Mouse (Mus musculus): ENCODE measurements at regions not wholly inside any gene's neighbourhood (a gene's known extent, or its start where the extent isn't known, plus 50 kb on each side); places are given as distances from the start of the nearest gene placed in this dataset.

DNA sequence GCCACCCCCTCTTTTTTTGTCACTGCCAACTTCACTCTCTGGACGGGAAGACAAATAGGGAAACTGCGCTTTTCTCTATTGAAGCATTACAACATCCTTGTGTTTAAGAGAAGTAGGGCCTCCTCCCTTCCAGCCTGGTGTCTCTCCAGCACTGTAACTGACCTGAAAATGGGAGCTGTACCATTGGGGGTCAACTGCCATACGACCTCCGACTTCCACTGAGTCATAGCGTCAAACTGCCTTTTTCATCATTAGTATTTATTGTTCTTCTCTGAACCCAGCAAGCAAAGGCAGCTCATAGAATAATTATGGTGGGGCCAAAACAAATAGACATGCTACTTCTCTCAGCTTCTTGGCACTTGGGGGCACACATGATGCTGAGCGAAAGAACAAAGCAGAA lies 301.2 kb upstream of the Jag1 start:
- Histone ChIP-seq H3K9me3 (no peaks in the 10 kb centered on the region), H3K4me2 (no peak overlapping the region), H3K36me3 (no peaks in the 10 kb centered on the region), H3K4me3 (no peak overlapping the region), H3K27me3 (no peaks in the 10 kb centered on the region), H3K27ac (no peak overlapping the region), H3K9ac (no peak overlapping the region), H3K4me1 (replicated peaks) (no peaks in the 10 kb centered on the region)
- WGBS, result 73% methylated on average over 6 of the region's 6 CpGs
- no peak for ATAC-seq (ENCODE audit: low FRiP score)

DNA sequence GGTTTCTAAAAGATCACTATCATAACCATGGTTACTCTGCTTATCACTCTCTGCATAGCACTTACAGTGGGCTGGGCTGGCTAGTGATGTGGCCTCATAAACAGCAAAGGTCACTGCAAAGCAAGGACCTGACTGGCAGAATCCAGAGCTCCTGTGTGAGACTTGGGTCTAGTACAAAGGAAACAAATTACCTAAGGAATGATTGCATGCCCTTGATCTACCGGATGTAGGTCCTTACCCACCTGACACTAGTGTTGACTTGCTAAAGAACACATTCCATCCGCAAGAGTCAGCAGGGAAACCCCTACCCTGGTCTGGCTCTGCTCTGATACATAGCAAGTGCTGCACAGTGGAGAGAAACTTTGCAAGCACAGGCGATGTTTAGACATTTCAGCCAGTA lies 297.0 kb upstream of the Jag1 start:
- no peak for ATAC-seq (ENCODE audit: low FRiP score)
- no peaks in the 10 kb centered on the region for H3K27me3 ChIP-seq
- no peaks in the 10 kb centered on the region for H3K36me3 ChIP-seq
- H3K27ac ChIP-seq, result no peak overlapping the region
- H3K9me3 ChIP-seq, result no peaks in the 10 kb centered on the region
- H3K4me1 ChIP-seq (replicated peaks), result no peaks in the 10 kb centered on the region
- H3K4me2 ChIP-seq, result no peak overlapping the region
- no peak overlapping the region for H3K9ac ChIP-seq
- no peak overlapping the region for H3K4me3 ChIP-seq
- WGBS, result 85% methylated on average over 3 of the region's 3 CpGs

DNA sequence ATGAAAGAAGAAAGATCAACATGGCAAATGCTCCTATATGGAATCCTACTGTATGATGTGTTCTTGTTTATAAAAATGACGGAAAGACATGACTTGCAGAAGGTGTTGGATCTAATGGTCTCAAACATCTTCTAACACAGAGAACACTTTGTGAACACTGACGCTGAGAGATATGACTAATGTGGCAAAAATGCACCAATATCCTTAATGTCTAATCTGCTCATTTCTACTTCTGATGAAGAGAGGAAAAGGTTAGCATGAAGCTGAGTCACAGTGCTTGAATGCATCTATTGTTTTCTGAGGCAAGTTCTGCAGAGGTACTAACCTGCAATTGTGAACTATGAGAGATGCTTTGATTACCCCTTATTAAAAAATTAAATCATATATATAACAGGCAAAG lies 293.2 kb upstream of the Jag1 start:
- H3K36me3 ChIP-seq, result no peaks in the 10 kb centered on the region
- H3K27ac ChIP-seq, result no peak overlapping the region
- H3K4me2 ChIP-seq, result no peak overlapping the region
- WGBS, result 96% methylated on average over 2 of the region's 2 CpGs
- no peaks in the 10 kb centered on the region for H3K27me3 ChIP-seq
- no peaks in the 10 kb centered on the region for H3K9me3 ChIP-seq
- H3K9ac ChIP-seq, result no peak overlapping the region
- H3K4me1 ChIP-seq (replicated peaks), result no peaks in the 10 kb centered on the region
- no peak for ATAC-seq (ENCODE audit: low FRiP score)
- no peak overlapping the region for H3K4me3 ChIP-seq

DNA sequence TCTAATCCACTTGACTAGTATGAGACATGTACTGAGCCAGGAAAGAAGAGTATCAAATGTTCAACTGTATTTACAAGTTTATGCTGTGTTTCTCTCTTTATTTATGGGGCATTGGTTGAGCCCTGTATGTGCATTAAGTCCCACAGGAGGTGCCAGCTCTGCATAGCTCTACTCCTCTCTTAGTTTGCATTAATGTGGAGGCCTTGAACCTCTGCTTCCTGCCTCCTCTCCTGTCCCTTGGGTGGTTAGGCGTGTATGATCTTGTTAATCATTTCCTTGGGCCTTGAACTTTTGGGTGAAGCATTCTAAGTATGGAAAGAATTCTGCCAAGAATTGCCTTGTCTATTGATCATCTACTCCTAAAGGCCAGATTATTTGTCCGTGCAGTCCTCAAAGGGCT lies 291.9 kb upstream of the Jag1 start:
- Histone ChIP-seq H3K36me3 (no peaks in the 10 kb centered on the region), H3K9me3 (no peaks in the 10 kb centered on the region), H3K27ac (no peak overlapping the region), H3K27me3 (no peaks in the 10 kb centered on the region), H3K4me3 (no peak overlapping the region), H3K9ac (no peak overlapping the region), H3K4me1 (replicated peaks) (no peaks in the 10 kb centered on the region), H3K4me2 (no peak overlapping the region)
- 86% methylated on average over 2 of the region's 2 CpGs for WGBS
- ATAC-seq (ENCODE audit: low FRiP score), result no peak

DNA sequence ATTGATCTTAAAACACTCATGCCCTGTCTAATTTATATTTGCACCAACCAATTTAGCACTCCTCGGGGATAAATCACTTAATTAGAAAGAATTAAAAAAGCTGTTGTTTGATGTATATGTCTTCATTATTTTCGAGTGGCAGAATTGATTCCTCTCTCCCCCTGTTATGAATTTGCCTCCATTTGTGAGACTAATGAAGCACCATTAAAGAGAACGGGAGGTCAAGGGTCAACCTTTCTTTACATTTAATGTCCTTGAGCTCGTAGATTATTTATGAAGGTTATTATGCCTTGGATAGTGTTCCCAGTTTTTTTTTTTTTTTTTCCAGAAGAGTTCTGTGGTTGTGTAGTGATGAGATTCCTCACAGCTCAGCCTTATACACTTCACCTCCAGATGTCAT lies 277.0 kb upstream of the Jag1 start:
- 58% methylated on average over 4 of the region's 4 CpGs for WGBS
- no peak overlapping the region for H3K4me3 ChIP-seq
- no peaks in the 10 kb centered on the region for H3K36me3 ChIP-seq
- no peak overlapping the region for H3K4me2 ChIP-seq
- no peaks in the 10 kb centered on the region for H3K9me3 ChIP-seq
- no peaks in the 10 kb centered on the region for H3K4me1 ChIP-seq (replicated peaks)
- no peak overlapping the region for H3K27ac ChIP-seq
- H3K27me3 ChIP-seq, result no peaks in the 10 kb centered on the region
- no peak overlapping the region for H3K9ac ChIP-seq
- ATAC-seq (ENCODE audit: low FRiP score), result no peak

DNA sequence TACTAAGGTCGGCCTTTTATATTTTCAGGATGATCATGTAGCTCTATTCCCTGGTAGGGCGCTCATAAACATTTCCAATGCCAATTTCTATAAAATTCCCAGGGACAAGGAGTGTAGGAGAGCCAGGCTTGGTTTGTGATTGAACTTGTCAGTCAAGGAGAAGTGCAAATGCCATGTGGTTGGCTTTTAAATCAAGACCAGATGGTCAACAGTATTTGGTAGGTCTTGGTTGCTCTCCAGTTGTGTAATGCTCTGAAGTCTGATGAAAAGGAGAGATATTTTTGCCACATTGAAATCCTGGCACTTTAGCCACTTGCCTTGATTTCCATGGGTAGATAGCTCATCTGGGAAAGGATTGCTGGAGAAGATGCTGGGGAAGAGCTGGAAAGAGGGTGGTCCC lies 263.4 kb upstream of the Jag1 start:
- 95% methylated on average over 2 of the region's 2 CpGs for WGBS
- no peak for ATAC-seq (ENCODE audit: low FRiP score)
- no peaks in the 10 kb centered on the region for H3K36me3 ChIP-seq
- H3K4me1 ChIP-seq (replicated peaks), result no peaks in the 10 kb centered on the region
- no peak overlapping the region for H3K4me3 ChIP-seq
- no peak overlapping the region for H3K4me2 ChIP-seq
- H3K27ac ChIP-seq, result no peak overlapping the region
- no peaks in the 10 kb centered on the region for H3K9me3 ChIP-seq
- H3K27me3 ChIP-seq, result no peaks in the 10 kb centered on the region
- no peak overlapping the region for H3K9ac ChIP-seq

DNA sequence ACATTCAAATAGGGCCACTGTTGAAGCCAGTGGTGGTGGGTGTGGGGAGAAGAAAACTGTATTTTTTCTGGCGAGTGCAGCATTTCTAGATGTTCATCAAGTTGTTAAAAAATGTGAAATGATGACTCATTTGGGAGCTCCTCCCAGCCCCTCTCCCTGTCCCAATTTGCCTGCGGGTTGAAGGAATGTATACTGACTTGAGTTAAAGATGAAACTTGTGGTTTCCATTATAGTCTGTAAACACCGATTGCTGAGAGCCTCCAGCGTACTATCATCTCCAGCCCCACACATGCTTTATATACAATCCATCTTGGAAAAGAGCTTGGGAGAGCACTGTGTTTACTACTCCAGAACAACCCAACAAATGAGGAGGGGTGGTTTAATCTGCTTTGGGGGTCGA lies 258.9 kb upstream of the Jag1 start:
- 87% methylated on average over 5 of the region's 5 CpGs for WGBS
- H3K27me3 ChIP-seq, result no peaks in the 10 kb centered on the region
- ATAC-seq (ENCODE audit: low FRiP score), result no peak

DNA sequence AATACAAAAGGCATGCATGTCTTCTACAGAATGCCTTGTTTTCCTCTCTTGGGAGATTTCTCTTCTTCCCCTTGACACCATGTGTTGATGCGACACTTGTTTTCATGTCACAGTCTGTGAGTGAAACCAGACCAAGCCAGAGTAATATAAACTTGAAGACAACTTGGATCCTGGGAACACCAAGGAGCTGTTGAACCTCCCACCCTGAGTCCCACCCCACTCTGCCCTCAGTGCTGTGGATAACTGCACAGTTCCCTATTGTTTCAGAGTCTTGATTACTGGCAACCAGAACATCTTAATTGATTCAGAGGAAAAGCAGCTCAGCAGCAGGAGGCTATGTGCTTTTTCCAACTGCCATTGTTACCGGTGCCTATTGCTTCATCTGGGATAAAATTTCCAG lies 254.6 kb upstream of the Jag1 start:
- WGBS, result 78% methylated on average over 2 of the region's 2 CpGs
- no peaks in the 10 kb centered on the region for H3K27me3 ChIP-seq
- H3K4me2 ChIP-seq, result no peak overlapping the region
- no peak overlapping the region for H3K9ac ChIP-seq
- ATAC-seq (ENCODE audit: low FRiP score), result no peak
- H3K9me3 ChIP-seq, result no peaks in the 10 kb centered on the region
- H3K4me1 ChIP-seq (replicated peaks), result no peaks in the 10 kb centered on the region
- no peaks in the 10 kb centered on the region for H3K36me3 ChIP-seq
- H3K27ac ChIP-seq, result no peak overlapping the region
- no peak overlapping the region for H3K4me3 ChIP-seq

More for the DNA sequence above, 258.9 kb upstream of the Jag1 start:
- H3K36me3 ChIP-seq, result no peaks in the 10 kb centered on the region
- no peaks in the 10 kb centered on the region for H3K4me1 ChIP-seq (replicated peaks)
- H3K9ac ChIP-seq, result no peak overlapping the region
- H3K27ac ChIP-seq, result no peak overlapping the region
- H3K4me3 ChIP-seq, result no peak overlapping the region
- no peak overlapping the region for H3K4me2 ChIP-seq
- H3K9me3 ChIP-seq, result no peaks in the 10 kb centered on the region

DNA sequence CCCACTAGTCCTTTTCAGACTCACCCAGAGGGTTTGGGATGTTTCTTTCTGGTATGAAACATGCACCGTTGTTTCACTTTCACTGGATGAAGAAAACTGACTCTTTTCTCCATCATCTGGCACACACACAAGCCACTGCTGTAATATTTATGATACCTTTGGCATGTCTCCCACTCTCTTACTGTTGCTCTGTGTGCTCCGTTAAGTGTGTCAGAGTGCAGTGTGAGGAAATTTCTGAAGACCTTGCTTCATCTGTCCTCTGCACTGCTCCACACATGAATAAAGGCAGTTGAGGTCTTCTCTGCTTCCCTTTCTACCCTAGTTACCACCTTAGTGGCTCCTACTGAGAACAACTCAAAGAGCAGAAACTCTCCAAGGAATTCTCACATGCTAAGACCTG lies 246.6 kb upstream of the Jag1 start:
- Histone ChIP-seq H3K27me3 (no peaks in the 10 kb centered on the region), H3K4me1 (replicated peaks) (no peaks in the 10 kb centered on the region), H3K36me3 (no peaks in the 10 kb centered on the region), H3K4me2 (no peak overlapping the region), H3K4me3 (no peak overlapping the region), H3K27ac (no peak overlapping the region), H3K9me3 (no peaks in the 10 kb centered on the region), H3K9ac (no peak overlapping the region)
- no peak for ATAC-seq (ENCODE audit: low FRiP score)
- WGBS, result 84% methylated on average over 2 of the region's 2 CpGs

DNA sequence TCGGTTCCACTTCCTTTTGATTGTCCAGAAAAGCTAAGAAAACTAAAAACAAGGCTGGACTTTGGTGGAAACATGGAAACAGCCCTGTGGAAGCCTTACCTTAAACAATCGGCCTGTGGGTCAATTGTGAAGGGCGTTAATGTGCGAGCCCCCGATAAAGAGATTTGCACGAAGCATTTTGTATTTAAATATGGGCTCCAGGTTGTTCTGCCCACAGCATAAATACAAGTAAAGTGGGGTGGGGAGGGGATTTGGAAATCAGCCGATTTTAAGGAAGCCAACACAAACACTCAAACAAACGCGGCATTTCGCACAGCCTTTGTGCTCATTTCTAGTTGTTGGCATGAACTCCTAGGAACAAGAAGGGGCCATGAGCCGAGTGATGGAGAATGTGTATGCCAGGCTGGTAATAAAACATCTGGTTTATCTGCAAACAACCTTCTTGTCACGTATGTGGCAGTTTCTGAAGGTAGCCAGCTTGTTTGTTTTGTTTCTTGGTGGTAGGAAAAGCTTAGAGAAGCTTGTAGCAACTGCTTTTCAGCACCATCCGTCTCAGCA lies 240.8 kb upstream of the Jag1 start:
- Histone ChIP-seq H3K4me1 (replicated peaks) (no peaks in the 10 kb centered on the region), H3K4me2 (no peak overlapping the region), H3K9me3 (no peaks in the 10 kb centered on the region), H3K4me3 (no peak overlapping the region), H3K36me3 (no peaks in the 10 kb centered on the region), H3K9ac (no peak overlapping the region), H3K27ac (no peak overlapping the region), H3K27me3 (no peaks in the 10 kb centered on the region)
- 80% methylated on average over 13 of the region's 13 CpGs for WGBS
- ATAC-seq (ENCODE audit: low FRiP score), result no peak

DNA sequence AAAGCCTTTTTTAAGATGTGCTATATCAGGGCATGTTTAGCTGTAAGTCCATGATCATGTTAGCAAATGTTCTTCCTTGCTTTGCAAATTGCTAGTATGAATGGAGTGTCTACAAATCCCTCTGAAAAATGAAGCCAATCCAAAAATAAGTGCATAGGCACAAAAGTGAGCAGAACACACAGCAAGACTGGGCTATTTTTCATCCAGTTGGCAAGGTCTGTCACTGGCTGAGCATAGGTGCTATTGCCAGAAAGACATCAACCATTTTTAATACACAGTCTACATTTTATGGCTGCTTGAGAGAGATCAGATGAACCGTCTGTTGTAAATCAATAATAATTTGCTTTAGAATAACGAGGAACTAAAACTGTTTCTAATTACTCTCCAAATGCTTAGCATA lies 227.3 kb upstream of the Jag1 start:
- ATAC-seq (ENCODE audit: low FRiP score), result no peak
- Histone ChIP-seq H3K4me3 (no peak overlapping the region), H3K4me2 (no peak overlapping the region), H3K36me3 (no peaks in the 10 kb centered on the region), H3K9ac (no peak overlapping the region), H3K27me3 (no peaks in the 10 kb centered on the region), H3K27ac (no peak overlapping the region), H3K4me1 (replicated peaks) (no peaks in the 10 kb centered on the region), H3K9me3 (no peaks in the 10 kb centered on the region)
- WGBS, result 77% methylated on average over 2 of the region's 2 CpGs

DNA sequence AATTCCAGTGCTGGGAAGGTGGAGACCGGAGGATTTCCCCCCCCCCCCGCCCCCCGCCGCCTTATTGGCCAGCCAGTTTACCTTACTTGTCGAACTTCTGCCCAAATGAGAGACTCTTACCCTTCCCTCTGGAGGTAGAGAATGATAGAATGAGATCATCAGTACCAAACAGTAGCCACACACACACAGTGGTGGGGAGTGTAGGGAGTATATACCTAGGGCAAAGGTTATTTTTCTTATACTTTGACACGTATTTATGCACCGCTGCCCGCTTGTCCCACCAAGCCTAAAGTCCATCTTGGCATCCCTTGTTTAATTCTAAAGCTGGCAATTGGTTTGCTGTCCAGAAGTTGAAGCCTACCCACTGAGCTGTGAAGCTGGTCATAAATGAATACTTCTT lies 213.6 kb upstream of the Jag1 start:
- no peak overlapping the region for H3K27ac ChIP-seq
- no peak for ATAC-seq (ENCODE audit: low FRiP score)
- no peak overlapping the region for H3K9ac ChIP-seq
- H3K9me3 ChIP-seq, result no peaks in the 10 kb centered on the region
- H3K4me1 ChIP-seq (replicated peaks), result no peaks in the 10 kb centered on the region
- WGBS, result 94% methylated on average over 8 of the region's 8 CpGs
- no peaks in the 10 kb centered on the region for H3K36me3 ChIP-seq
- no peak overlapping the region for H3K4me3 ChIP-seq
- H3K27me3 ChIP-seq, result no peaks in the 10 kb centered on the region
- no peak overlapping the region for H3K4me2 ChIP-seq

DNA sequence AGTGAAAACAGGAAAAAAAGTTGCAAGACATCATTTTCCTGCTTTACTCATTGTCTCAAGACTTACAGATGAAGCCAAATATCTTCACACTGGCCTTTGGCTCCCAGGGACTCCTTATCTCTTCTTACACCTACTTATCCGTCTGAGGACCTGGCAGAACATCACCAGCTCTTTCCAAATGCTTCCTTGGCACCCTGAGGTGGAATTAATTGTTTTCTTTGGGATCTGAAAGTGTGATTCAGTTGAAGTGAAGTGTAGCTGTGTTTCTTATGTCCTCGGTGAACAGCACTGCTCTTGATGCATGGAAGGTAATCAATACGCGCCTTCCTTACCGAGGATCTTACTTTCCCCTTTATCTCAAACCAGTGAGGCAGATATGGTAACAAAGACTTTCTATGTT lies 207.0 kb upstream of the Jag1 start:
- Histone ChIP-seq H3K4me3 (no peak overlapping the region), H3K36me3 (no peaks in the 10 kb centered on the region), H3K27ac (no peak overlapping the region), H3K9ac (no peak overlapping the region), H3K4me1 (replicated peaks) (no peaks in the 10 kb centered on the region), H3K27me3 (no peaks in the 10 kb centered on the region), H3K4me2 (no peak overlapping the region), H3K9me3 (no peaks in the 10 kb centered on the region)
- 73% methylated on average over 5 of the region's 5 CpGs for WGBS
- no peak for ATAC-seq (ENCODE audit: low FRiP score)

DNA sequence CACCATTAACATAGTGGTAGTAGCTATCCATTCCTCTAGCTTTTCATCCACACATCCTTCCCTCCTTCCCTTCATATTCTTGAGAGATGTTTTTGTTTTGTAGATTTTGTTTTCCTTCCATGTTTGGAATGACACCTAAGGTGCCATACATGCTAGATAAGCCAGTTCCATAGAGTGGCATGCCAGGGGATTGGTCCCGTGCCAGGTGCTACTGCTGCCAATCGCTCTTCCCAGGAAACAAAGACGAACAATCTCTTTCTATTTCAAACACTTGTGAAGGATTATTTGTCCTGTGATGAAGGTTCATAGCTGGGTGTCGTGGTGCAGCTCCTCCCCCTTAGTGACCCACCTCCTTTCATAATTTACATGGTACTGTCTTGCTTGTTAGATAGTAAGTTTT lies 194.1 kb upstream of the Jag1 start:
- H3K36me3 ChIP-seq, result no peaks in the 10 kb centered on the region
- no peak overlapping the region for H3K9ac ChIP-seq
- no peak overlapping the region for H3K27ac ChIP-seq
- no peaks in the 10 kb centered on the region for H3K27me3 ChIP-seq
- no peak overlapping the region for H3K4me3 ChIP-seq
- no peaks in the 10 kb centered on the region for H3K4me1 ChIP-seq (replicated peaks)
- 88% methylated on average over 4 of the region's 4 CpGs for WGBS
- no peak for ATAC-seq (ENCODE audit: low FRiP score)
- no peaks in the 10 kb centered on the region for H3K9me3 ChIP-seq
- no peak overlapping the region for H3K4me2 ChIP-seq

Data from hindbrain, embryonic 13.5 days (tissue).